Mouse (Mus musculus): Measurements from ENCODE around the gene Arl6.

DNA sequence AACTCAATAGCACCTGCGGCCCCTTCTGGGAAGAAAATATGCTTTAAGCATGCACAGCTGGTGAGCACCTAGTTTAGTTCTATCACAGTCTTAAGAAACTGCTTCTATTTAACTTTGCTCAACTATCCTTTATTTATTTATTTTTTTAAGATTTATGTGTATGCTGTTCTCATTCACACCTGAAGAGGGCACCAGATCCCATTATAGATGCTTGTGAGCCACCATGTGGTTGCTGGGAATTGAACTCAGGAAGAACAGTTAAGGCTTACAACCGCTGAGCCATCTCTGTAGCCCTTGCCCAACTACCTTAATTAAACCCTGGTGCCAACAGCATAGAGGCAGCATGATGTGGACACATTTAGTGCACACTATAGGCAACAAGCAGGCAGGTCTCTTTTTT, 27.7 kb upstream of the Arl6 start:
- TF ChIP-seq CTCF (IDR thresholded peaks at IDR 0.05; ENCODE audit: low read depth, low read length) (no peak; the same call in 1 of the 2 replicates), GATA1 (IDR thresholded peaks at IDR 0.05; ENCODE audit: borderline replicate concordance, low read length) (no peak), TAL1 (conservative IDR thresholded peaks at IDR 0.05; ENCODE audit: low read depth, low read length) (no peak), POLR2AphosphoS5 (IDR thresholded peaks at IDR 0.05; ENCODE audit: insufficient replicate concordance, low read depth, low read length) (no peak), GATA2 (IDR thresholded peaks at IDR 0.05; ENCODE audit: borderline replicate concordance, low read depth, low read length) (no peak)

All from G1E (cell line).